Mouse (Mus musculus): ENCODE data around the gene Ulk1. TPM values are rescaled to one million over a fixed set of nuclear protein-coding genes. Genes with fewer than 3 reads are reported as not detected.

The Ulk1 gene
- polyA plus RNA-seq, 1 experiment from 2014 or later = 8.1 TPM

GRCm38 (mm10) chr5:110780761-110781528, 29.0 kb downstream of the Ulk1 start:
- TF ChIP-seq CTCF (IDR thresholded peaks at IDR 0.05; ENCODE audit: low read depth) (no peak), EP300 (IDR thresholded peaks at IDR 0.05; ENCODE audit: low read depth) (no peak)
- Histone ChIP-seq H3K4me3 (ENCODE audit: low read depth, low read length) (peak overlapping the region; percentile 80), H3K9ac (replicated peaks) (peak overlapping the region; percentile 85), H3K27ac (ENCODE audit: low read depth) (peak overlapping the region; percentile 79), H3K27me3 (ENCODE audit: insufficient read depth, low read length) (no peaks in the 10 kb centered on the region), H3K36me3 (replicated peaks; ENCODE audit: insufficient read depth, low read length) (peaks cover 31% of the 10 kb centered on the region), H3K4me1 (ENCODE audit: insufficient read depth) (peaks cover 25% of the 10 kb centered on the region), H3K4me2 (ENCODE audit: low read depth, low read length) (peak overlapping the region; percentile 99), H3K9me3 (ENCODE audit: low read length) (no peaks in the 10 kb centered on the region)
- no peak for DNase-seq
- ATAC-seq = peak; percentile 33
- WGBS (ENCODE audit: insufficient replicate concordance) = 62% methylated on average over 10 of the region's 10 CpGs

DNA sequence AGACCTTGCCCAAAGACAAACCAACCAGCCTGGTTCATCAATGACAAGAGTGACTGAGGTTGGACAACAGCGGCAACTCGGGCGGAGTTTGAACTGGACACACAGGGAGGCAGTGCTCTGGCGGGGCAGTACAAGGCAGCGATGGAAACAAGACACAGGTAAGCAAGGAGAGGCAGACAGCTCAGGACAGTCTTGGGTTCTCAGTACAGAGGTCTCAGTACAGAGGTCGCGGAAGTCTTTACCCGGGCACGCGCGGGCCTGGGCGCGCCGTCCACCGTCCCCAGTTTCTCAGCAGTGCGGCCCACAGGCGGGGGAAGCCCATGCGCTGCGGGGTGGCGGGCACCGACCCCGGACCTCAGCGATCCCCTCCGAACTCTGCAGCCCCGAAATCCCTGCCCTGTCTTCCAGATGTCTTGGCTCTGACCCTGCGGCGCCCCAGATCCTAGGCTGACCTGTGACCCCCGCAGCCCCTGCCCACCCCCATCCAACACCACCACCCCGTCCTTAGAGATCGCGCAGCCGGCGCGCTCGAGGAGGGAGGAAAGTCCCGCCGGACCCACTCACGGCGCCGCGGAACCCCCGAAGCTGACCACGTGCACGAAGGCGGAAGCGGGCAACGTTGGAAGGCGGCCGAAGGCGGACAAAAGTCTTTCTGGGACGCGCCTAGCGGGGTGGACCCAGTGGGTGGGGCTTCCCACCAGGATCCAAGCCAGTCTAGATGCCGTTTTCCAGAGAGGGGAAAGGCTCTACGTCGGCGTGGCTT, 29.7 kb downstream of the Ulk1 start, which contains the start of gene Pus1:
TSS of gene Pus1 (minus strand) at position 662 of the 763 bp plus-strand sequence.
- H3K9me3 ChIP-seq (ENCODE audit: low read length) = no peaks in the 10 kb centered on the region
- H3K4me2 ChIP-seq (ENCODE audit: low read depth, low read length) = peak within 1 kb of the TSS; percentile 99
- peaks cover 32% of the 10 kb centered on the region for H3K36me3 ChIP-seq (replicated peaks; ENCODE audit: insufficient read depth, low read length)
- WGBS (ENCODE audit: insufficient replicate concordance) = under 1% methylated on average over 56 of the region's 57 CpGs
- H3K9ac ChIP-seq (replicated peaks) = peak within 1 kb of the TSS; percentile 85
- ATAC-seq (peak; percentile 88), DNase-seq (peak; percentile 92)
- peak within 1 kb of the TSS; percentile 79 for H3K27ac ChIP-seq (ENCODE audit: low read depth)
- 0 out of 2 replicates have a peak, but pooled peaks have one; percentile 39 for TF ChIP-seq EP300 (IDR thresholded peaks at IDR 0.05; ENCODE audit: low read depth)
- TF ChIP-seq CTCF (IDR thresholded peaks at IDR 0.05; ENCODE audit: low read depth) = no peak
- H3K27me3 ChIP-seq (ENCODE audit: insufficient read depth, low read length) = no peaks in the 10 kb centered on the region
- H3K4me3 ChIP-seq (ENCODE audit: low read depth, low read length) = peak within 1 kb of the TSS; percentile 80
- peaks cover 25% of the 10 kb centered on the region for H3K4me1 ChIP-seq (ENCODE audit: insufficient read depth)

DNA sequence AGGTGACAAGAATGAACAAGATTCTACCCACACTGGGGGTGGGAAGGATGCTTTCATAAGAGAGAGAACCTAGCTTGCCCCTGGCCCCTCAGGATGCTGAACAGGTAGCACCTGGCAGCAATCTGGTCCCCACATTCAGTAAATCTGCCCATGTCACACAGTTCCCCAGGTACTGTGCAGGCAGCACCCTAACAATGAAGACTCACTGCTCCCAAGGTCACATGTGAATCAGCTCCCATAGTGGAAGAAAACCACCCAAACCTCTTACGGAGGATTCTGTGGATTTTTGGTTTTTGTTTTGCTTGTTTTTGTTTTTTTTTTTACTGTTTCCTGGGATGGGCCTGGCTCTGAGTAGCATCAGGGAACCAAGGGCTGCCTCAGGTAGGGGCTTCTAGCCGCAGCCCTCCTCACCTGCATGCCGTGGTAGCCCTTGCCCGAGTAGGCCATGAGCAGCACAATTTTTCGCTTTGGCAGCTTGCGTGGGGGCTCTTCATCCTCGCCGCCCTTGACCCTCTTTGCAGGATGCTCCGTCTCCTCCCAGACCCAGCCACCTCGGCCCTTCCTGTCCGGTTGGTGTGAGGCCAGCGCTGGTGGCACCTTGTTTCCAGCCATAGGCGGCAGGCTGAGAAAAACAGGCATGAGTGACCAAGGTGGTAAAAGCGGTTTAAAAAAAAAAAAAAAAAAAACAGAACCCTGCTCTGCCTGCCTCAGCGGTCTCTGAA, 30.5 kb downstream of the Ulk1 start:
- no peaks in the 10 kb centered on the region for H3K27me3 ChIP-seq (ENCODE audit: insufficient read depth, low read length)
- H3K4me2 ChIP-seq (ENCODE audit: low read depth, low read length) = peak overlapping the region; percentile 99
- H3K9ac ChIP-seq (replicated peaks) = peak overlapping the region; percentile 85
- ATAC-seq (no peak), DNase-seq (no peak)
- peaks cover 25% of the 10 kb centered on the region for H3K4me1 ChIP-seq (ENCODE audit: insufficient read depth)
- H3K9me3 ChIP-seq (ENCODE audit: low read length) = no peaks in the 10 kb centered on the region
- peak overlapping the region; percentile 80 for H3K4me3 ChIP-seq (ENCODE audit: low read depth, low read length)
- TF ChIP-seq EP300 (IDR thresholded peaks at IDR 0.05; ENCODE audit: low read depth) (no peak), CTCF (IDR thresholded peaks at IDR 0.05; ENCODE audit: low read depth) (no peak)
- 12% methylated on average over 15 of the region's 15 CpGs for WGBS (ENCODE audit: insufficient replicate concordance)
- H3K36me3 ChIP-seq (replicated peaks; ENCODE audit: insufficient read depth, low read length) = peaks cover 34% of the 10 kb centered on the region
- H3K27ac ChIP-seq (ENCODE audit: low read depth) = peak overlapping the region; percentile 79

GRCm38 (mm10) chr5:110778263-110778662, 31.6 kb downstream of the Ulk1 start:
- Histone ChIP-seq H3K4me2 (ENCODE audit: low read depth, low read length) (no peak overlapping the region), H3K9me3 (ENCODE audit: low read length) (no peaks in the 10 kb centered on the region), H3K9ac (replicated peaks) (no peak overlapping the region), H3K36me3 (replicated peaks; ENCODE audit: insufficient read depth, low read length) (peaks cover 42% of the 10 kb centered on the region), H3K4me3 (ENCODE audit: low read depth, low read length) (no peak overlapping the region), H3K27ac (ENCODE audit: low read depth) (no peak overlapping the region), H3K4me1 (ENCODE audit: insufficient read depth) (peaks cover 25% of the 10 kb centered on the region), H3K27me3 (ENCODE audit: insufficient read depth, low read length) (no peaks in the 10 kb centered on the region)
- WGBS (ENCODE audit: insufficient replicate concordance) = 87% methylated on average over 12 of the region's 12 CpGs
- ATAC-seq (no peak), DNase-seq (no peak)
- no peak for TF ChIP-seq CTCF (IDR thresholded peaks at IDR 0.05; ENCODE audit: low read depth)
- TF ChIP-seq EP300 (IDR thresholded peaks at IDR 0.05; ENCODE audit: low read depth) = no peak

- Histone ChIP-seq H3K27ac (ENCODE audit: low read depth) (no peak overlapping the region), H3K4me2 (ENCODE audit: low read depth, low read length) (no peak overlapping the region), H3K4me3 (ENCODE audit: low read depth, low read length) (no peak overlapping the region), H3K4me1 (ENCODE audit: insufficient read depth) (peaks cover 17% of the 10 kb centered on the region), H3K9ac (replicated peaks) (no peak overlapping the region), H3K27me3 (ENCODE audit: insufficient read depth, low read length) (no peaks in the 10 kb centered on the region), H3K9me3 (ENCODE audit: low read length) (no peaks in the 10 kb centered on the region), H3K36me3 (replicated peaks; ENCODE audit: insufficient read depth, low read length) (peaks cover 47% of the 10 kb centered on the region)
- no peak for TF ChIP-seq EP300 (IDR thresholded peaks at IDR 0.05; ENCODE audit: low read depth)
- TF ChIP-seq CTCF (IDR thresholded peaks at IDR 0.05; ENCODE audit: low read depth) = no peak
- ATAC-seq (no peak), DNase-seq (no peak)
- 84% methylated on average over 2 of the region's 2 CpGs for WGBS (ENCODE audit: insufficient replicate concordance)
Observed at GRCm38 (mm10) chr5:110776141-110776540, 33.8 kb downstream of the Ulk1 start.
